Mouse (Mus musculus): ENCODE measurements around the gene 4930442H23Rik. TPM values are rescaled to one million over a fixed set of nuclear protein-coding genes. Genes with fewer than 3 reads are reported as not detected.

The 4930442H23Rik gene
- total and polyA plus RNA-seq, 2 experiments from 2014 or later = 0.24 TPM; not detected in 1

- Histone ChIP-seq H3K9me3 (ENCODE audit: low read length) (no peaks in the 10 kb centered on the region), H3K36me3 (ENCODE audit: insufficient read depth) (peaks cover 13% of the 10 kb centered on the region), H3K27me3 (ENCODE audit: insufficient read depth, low read length) (0 out of 2 replicates have a peak, but pooled peaks cover under 1% of the 10 kb centered on the region), H3K27ac (ENCODE audit: low read depth, low read length) (no peak overlapping the region), H3K9ac (no peak overlapping the region), H3K4me3 (ENCODE audit: low read depth, low read length) (no peak overlapping the region), H3K4me1 (ENCODE audit: insufficient read depth) (peaks cover 9% of the 10 kb centered on the region), H3K4me2 (ENCODE audit: low read depth) (no peak overlapping the region)
- TF ChIP-seq CTCF (IDR thresholded peaks at IDR 0.05; ENCODE audit: low read depth) = no peak
- 61% methylated on average over 8 of the region's 8 CpGs for WGBS
- ATAC-seq (no peak), DNase-seq (no peak)
Measured at GRCm38 (mm10) chr10:81140005-81140404, 43.6 kb downstream of the 4930442H23Rik start.

GRCm38 (mm10) chr10:81139529-81139846, 44.2 kb downstream of the 4930442H23Rik start:
- DNase-seq (no peak), ATAC-seq (no peak)
- Histone ChIP-seq H3K9ac (no peak overlapping the region), H3K9me3 (ENCODE audit: low read length) (no peaks in the 10 kb centered on the region), H3K27me3 (ENCODE audit: insufficient read depth, low read length) (peaks cover 6% of the 10 kb centered on the region), H3K4me2 (ENCODE audit: low read depth) (peak overlapping the region; percentile 90; the same call in 1 of the 2 replicates), H3K4me1 (ENCODE audit: insufficient read depth) (peaks cover 9% of the 10 kb centered on the region), H3K36me3 (ENCODE audit: insufficient read depth) (peaks cover 8% of the 10 kb centered on the region), H3K4me3 (ENCODE audit: low read depth, low read length) (no peak overlapping the region), H3K27ac (ENCODE audit: low read depth, low read length) (no peak overlapping the region)
- no peak for TF ChIP-seq CTCF (IDR thresholded peaks at IDR 0.05; ENCODE audit: low read depth)
- 73% methylated on average over 4 of the region's 4 CpGs for WGBS

- Histone ChIP-seq H3K36me3 (ENCODE audit: insufficient read depth) (peaks cover 3% of the 10 kb centered on the region), H3K27me3 (ENCODE audit: insufficient read depth, low read length) (peaks cover 11% of the 10 kb centered on the region), H3K4me3 (ENCODE audit: low read depth, low read length) (peak overlapping the region; percentile 90), H3K9me3 (ENCODE audit: low read length) (no peaks in the 10 kb centered on the region), H3K9ac (peak overlapping the region; percentile 91), H3K4me2 (ENCODE audit: low read depth) (peak overlapping the region; percentile 90), H3K4me1 (ENCODE audit: insufficient read depth) (peaks cover 9% of the 10 kb centered on the region), H3K27ac (ENCODE audit: low read depth, low read length) (0 out of 2 replicates have a peak overlapping the region, but pooled peaks have one; percentile 15)
- 60% methylated on average over 11 of the region's 11 CpGs for WGBS
- no peak for DNase-seq
- TF ChIP-seq CTCF (IDR thresholded peaks at IDR 0.05; ENCODE audit: low read depth) = no peak
- ATAC-seq = no peak
Measured at GRCm38 (mm10) chr10:81138821-81139528, 44.7 kb downstream of the 4930442H23Rik start.

DNA sequence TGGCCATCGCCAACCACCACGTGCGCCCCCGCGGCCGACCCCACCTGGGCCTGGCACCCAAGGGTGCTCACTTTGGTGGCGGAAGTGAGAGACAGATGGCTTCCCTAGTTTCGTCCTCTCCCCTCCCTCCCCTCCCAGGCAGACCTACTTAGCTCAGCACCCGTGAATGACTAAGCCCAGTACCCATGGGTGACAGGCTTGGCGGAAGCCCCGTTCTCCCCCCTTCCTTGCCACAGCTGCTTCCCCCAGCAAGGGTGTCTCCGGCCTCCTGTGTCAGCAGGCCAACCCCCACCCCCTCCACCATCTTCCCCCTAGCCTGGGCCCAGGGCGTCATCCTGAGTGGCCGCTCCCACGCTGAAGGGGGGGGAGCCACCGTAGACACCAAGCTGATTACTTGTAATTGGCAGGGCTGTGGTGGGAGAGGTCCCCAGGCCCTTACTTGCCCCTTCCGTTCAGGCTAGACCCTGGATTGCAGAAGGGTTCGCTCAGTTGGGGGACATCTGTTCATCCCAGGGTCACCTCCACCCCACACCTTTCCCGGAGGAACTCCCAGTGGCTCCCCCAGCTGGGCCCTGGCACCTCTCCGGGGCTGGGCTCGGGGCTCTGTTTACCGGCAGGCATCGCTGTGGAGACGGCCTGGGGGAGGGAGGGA, 45.4 kb downstream of the 4930442H23Rik start:
- Histone ChIP-seq H3K4me2 (ENCODE audit: low read depth) (peak overlapping the region; percentile 90), H3K36me3 (ENCODE audit: insufficient read depth) (no peaks in the 10 kb centered on the region), H3K4me1 (ENCODE audit: insufficient read depth) (peaks cover 9% of the 10 kb centered on the region), H3K27ac (ENCODE audit: low read depth, low read length) (peak overlapping the region; percentile 89), H3K27me3 (ENCODE audit: insufficient read depth, low read length) (peaks cover 15% of the 10 kb centered on the region), H3K4me3 (ENCODE audit: low read depth, low read length) (peak overlapping the region; percentile 90), H3K9me3 (ENCODE audit: low read length) (no peaks in the 10 kb centered on the region), H3K9ac (peak overlapping the region; percentile 91)
- DNase-seq = peak; percentile 35
- 1% methylated on average over 23 of the region's 24 CpGs for WGBS
- ATAC-seq = no peak
- TF ChIP-seq CTCF (IDR thresholded peaks at IDR 0.05; ENCODE audit: low read depth) = no peak

DNA sequence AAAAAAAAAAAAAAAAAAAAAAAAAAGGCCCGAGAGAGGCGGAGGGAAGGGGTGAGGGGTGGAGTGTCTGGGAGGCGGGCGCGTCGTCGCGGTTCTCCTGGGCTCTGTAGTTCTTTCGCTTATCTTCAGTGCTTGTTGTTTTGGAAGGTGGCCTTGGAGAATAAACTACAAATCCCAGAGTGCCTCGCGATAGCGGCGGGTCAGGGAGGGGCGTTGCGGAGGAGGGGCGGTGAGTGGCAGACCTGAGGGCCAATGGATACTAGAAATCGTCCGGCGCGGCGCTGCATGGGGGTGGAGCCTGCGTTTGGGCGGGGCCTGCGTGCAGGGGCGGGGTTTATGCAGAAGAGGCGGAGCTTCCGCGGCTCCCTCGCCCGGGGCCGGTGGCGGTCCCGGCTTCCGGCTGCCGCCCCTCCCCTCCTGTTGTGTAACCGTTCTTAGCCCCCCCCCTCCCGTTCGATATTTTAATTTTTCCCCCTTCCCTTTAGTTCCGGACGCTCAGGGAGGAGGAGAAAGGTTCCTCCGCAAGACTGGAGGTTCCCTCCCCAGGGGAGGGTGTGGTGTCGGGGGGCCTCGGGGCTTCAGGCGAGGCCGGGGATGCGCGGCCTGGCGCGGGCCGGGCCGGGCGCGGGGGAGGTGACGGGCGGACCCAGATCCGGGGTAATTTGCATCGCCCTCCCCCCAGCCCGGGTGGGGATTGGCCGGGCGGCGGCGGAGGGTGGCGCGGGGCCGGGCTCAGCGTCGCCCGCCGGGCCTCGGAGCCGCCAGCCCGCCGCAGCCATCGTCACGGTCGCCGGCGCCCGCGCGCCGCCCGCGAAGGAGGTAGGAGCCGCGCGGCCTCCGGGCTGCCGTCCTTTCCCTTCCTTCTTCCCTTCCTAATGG, 46.2 kb downstream of the 4930442H23Rik start:
- Histone ChIP-seq H3K27me3 (ENCODE audit: insufficient read depth, low read length) (peaks cover 17% of the 10 kb centered on the region), H3K4me1 (ENCODE audit: insufficient read depth) (peaks cover 9% of the 10 kb centered on the region), H3K27ac (ENCODE audit: low read depth, low read length) (peak overlapping the region; percentile 89), H3K36me3 (ENCODE audit: insufficient read depth) (no peaks in the 10 kb centered on the region), H3K9ac (peak overlapping the region; percentile 91), H3K9me3 (ENCODE audit: low read length) (no peaks in the 10 kb centered on the region), H3K4me3 (ENCODE audit: low read depth, low read length) (peak overlapping the region; percentile 90), H3K4me2 (ENCODE audit: low read depth) (peak overlapping the region; percentile 90)
- peak; percentile 99 for DNase-seq
- WGBS = under 1% methylated on average over 71 of the region's 89 CpGs
- no peak for TF ChIP-seq CTCF (IDR thresholded peaks at IDR 0.05; ENCODE audit: low read depth)
- peak; percentile 94 for ATAC-seq

DNA sequence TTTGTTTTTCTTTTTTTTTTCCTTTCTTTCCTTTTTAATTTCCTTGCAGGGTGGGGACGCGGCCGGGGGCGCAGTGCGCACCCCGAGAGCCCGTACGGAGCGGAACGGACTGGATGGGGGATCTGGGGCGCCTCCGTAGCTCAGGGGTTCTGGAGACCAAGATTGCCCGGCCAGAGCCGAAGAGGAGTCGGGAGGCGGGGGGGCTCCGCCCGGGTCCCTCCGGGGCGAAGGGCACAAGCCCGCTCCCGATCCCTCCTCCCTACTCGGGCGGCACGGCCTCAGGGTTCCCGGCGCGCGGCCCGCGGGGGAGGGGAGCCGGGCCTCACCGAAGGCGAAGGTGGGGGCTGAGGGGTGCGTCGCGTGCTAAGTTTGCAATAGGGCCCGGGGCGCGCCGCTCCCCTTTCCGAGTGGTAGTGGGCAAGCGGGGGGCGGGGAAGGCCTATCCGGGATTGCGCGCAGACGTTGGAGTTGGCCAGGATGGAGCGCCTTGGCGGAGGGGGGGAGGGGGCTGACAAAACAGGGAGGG, 46.9 kb downstream of the 4930442H23Rik start:
- peaks cover 17% of the 10 kb centered on the region for H3K27me3 ChIP-seq (ENCODE audit: insufficient read depth, low read length)
- H3K9ac ChIP-seq = peak overlapping the region; percentile 94
- DNase-seq (no peak), ATAC-seq (peak; percentile 40)
- no peaks in the 10 kb centered on the region for H3K9me3 ChIP-seq (ENCODE audit: low read length)
- H3K4me2 ChIP-seq (ENCODE audit: low read depth) = peak overlapping the region; percentile 99
- H3K4me1 ChIP-seq (ENCODE audit: insufficient read depth) = peaks cover 9% of the 10 kb centered on the region
- WGBS = 2% methylated on average over 39 of the region's 50 CpGs
- H3K27ac ChIP-seq (ENCODE audit: low read depth, low read length) = peak overlapping the region; percentile 96
- no peak for TF ChIP-seq CTCF (IDR thresholded peaks at IDR 0.05; ENCODE audit: low read depth)
- peak overlapping the region; percentile 90 for H3K4me3 ChIP-seq (ENCODE audit: low read depth, low read length)
- H3K36me3 ChIP-seq (ENCODE audit: insufficient read depth) = no peaks in the 10 kb centered on the region

Data from forebrain, postnatal 0 days (tissue).